Mouse (Mus musculus): ENCODE results near the gene Hepacam.

- no peak for TF ChIP-seq CTCF (conservative IDR thresholded peaks at IDR 0.05; ENCODE audit: low read length)
- no peak for TF ChIP-seq POU5F1 (IDR thresholded peaks at IDR 0.05; ENCODE audit: borderline replicate concordance, low read length)
- no peak for TF ChIP-seq NANOG (IDR thresholded peaks at IDR 0.05; ENCODE audit: borderline replicate concordance, low read length)
Observed at GRCm38 (mm10) chr9:37368860-37369259, 1.7 kb downstream of the Hepacam start.
